Mouse (Mus musculus): Measurements from ENCODE around the gene Gm21885. TPM values are rescaled to one million over a fixed set of nuclear protein-coding genes. Genes with fewer than 3 reads are reported as not detected.
A peak's percentile ranks its signal among the peaks of the same experiment; 100 is the strongest.

Gene Gm21885
- total RNA-seq, 1 experiment from 2014 or later: 0.94 TPM

DNA sequence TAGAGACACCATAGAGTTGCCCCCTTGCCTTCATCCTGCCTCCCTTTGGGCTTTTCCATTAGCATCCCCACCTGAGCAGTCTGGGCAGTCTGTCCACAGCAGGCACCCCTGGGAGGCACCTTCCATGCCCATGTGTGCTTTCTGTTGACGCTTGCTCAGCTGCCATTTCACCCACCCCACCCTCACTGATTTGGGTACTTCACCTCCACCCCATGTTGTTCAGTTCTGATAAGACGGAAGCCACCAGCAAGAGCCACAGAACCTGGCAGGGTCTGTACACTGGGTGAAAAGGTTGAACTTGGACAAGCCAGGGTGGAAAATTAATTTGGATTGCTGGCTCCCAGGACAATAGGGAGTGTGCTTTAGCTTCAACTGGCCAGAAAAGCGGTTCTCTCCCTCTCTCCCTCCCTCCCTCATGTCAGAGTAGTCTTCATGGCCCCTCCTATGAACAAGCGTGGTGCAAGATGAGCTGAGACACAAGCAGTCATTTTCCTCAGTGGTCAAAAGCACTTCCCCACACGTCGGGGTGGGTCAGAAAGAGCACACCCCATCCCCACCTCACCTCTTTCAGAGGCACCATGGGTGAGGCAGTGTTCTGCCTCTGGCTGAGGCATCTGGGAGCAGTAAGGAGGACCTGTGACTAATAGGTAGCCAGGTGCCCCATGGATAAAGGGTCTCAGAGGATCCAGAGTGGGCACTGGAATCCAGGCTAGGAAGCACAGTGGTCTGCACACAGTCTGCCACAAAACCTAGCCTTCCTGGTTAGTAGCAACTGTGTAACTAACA, 19.9 kb upstream of the Gm21885 start:
- ATAC-seq (replicated peaks in 1 of 2; ENCODE audit: insufficient read depth in 1 of 2, low FRiP score in 2 of 2, low TSS enrichment in 1 of 2, low read depth in 1 of 2, poor library complexity in 2 of 2, severe bottlenecking in 2 of 2): no peak

- peak; percentile 50 to 59 for ATAC-seq (replicated peaks in 1 of 2; ENCODE audit: insufficient read depth in 1 of 2, low FRiP score in 2 of 2, low TSS enrichment in 1 of 2, low read depth in 1 of 2, poor library complexity in 2 of 2, severe bottlenecking in 2 of 2)
Measured at GRCm38 (mm10) chr11:94265134-94265785, 16.4 kb upstream of the Gm21885 start.

DNA sequence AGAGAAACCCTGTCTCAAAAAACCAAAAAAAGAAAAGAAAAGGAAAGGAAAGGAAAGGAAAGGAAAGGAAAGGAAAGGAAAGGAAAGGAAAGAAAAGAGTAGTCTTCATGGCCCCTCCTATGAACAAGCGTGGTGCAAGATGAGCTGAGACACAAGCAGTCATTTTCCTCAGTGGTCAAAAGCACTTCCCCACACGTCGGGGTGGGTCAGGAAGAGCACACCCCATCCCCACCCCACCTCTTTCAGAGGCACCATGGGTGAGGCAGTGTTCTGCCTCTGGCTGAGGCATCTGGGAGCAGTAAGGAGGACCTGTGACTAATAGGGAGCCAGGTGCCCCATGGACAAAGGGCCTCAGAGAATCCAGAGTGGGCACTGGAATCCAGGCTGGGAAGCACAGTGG, 15.5 kb upstream of the Gm21885 start:
- ATAC-seq (replicated peaks in 1 of 2; ENCODE audit: insufficient read depth in 1 of 2, low FRiP score in 2 of 2, low TSS enrichment in 1 of 2, low read depth in 1 of 2, poor library complexity in 2 of 2, severe bottlenecking in 2 of 2): 0 out of 4 replicates have a peak, but pooled peaks have one; percentile 17 to 22

GRCm38 (mm10) chr11:94268761-94269160, 12.9 kb upstream of the Gm21885 start:
- no peak for ATAC-seq (replicated peaks in 1 of 2; ENCODE audit: insufficient read depth in 1 of 2, low FRiP score in 2 of 2, low TSS enrichment in 1 of 2, low read depth in 1 of 2, poor library complexity in 2 of 2, severe bottlenecking in 2 of 2)

- no peak for ATAC-seq (replicated peaks in 1 of 2; ENCODE audit: insufficient read depth in 1 of 2, low FRiP score in 2 of 2, low TSS enrichment in 1 of 2, low read depth in 1 of 2, poor library complexity in 2 of 2, severe bottlenecking in 2 of 2)
Measured at GRCm38 (mm10) chr11:94269906-94270305, 11.8 kb upstream of the Gm21885 start.

DNA sequence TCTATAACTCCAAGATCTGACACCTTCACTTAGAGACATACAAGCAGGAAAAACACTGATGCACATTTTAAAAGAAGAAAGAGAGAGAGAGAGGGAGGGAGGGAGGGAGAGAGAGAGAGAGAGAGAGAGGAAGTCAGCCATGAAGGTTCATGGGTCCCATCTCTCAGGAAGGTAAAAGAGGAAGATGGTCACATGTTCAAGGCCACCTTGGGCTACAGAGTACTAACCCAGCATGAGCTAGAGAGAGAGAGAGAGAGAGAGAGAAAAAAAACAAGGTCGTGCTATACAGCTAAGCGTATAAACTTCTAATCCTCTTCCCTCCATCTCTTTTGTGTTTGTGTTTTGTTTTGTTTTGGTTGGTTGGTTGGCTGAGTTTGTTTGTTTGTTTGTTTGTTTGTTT, 10.7 kb upstream of the Gm21885 start:
- ATAC-seq (replicated peaks in 1 of 2; ENCODE audit: insufficient read depth in 1 of 2, low FRiP score in 2 of 2, low TSS enrichment in 1 of 2, low read depth in 1 of 2, poor library complexity in 2 of 2, severe bottlenecking in 2 of 2): no peak

DNA sequence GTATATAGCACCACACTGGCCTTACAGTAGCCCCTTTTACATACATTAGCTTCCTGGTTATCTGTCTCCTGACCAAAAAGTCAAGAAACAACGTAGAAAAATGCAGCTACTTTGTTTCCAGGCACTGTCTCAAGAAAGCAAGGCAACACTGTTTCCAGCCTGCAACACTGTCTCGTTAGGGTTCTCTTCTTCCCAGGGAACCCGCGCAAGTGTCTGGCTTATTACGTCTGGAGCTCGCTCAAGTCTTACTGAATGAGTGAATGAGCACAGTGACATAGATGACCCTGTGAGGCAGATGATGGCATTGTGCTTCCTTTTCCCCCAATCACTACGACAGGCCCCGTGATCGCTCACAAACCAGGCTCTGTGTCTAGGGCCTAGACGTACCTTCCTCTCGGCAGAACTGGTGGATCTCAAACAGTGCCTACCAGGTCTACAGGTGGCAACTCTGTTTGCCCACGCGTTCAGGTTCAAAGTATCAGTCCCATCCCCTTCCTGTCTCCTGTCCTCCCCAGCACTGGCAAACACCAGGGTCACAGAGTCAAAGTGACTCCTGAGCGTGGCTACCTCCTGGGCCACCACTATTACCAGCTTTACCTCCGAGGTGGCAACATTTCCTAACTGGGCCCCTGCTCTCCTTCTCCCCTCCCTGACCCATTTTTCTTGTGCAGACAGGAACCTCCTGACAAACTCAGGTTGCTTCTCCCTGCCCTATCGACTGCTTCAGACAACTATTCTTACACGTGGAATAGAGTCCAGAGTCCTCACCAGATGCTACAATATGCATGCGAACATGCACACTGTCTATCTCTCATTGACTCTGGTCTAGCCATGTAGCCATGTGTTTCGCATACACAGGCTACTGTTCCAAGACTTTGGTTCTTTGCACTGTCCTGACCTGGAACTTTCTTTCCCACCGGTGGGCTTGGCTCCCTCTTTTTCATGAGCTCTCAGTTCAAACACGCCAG, 8.4 kb upstream of the Gm21885 start:
- ATAC-seq (replicated peaks in 1 of 2; ENCODE audit: insufficient read depth in 1 of 2, low FRiP score in 2 of 2, low TSS enrichment in 1 of 2, low read depth in 1 of 2, poor library complexity in 2 of 2, severe bottlenecking in 2 of 2): no peak

DNA sequence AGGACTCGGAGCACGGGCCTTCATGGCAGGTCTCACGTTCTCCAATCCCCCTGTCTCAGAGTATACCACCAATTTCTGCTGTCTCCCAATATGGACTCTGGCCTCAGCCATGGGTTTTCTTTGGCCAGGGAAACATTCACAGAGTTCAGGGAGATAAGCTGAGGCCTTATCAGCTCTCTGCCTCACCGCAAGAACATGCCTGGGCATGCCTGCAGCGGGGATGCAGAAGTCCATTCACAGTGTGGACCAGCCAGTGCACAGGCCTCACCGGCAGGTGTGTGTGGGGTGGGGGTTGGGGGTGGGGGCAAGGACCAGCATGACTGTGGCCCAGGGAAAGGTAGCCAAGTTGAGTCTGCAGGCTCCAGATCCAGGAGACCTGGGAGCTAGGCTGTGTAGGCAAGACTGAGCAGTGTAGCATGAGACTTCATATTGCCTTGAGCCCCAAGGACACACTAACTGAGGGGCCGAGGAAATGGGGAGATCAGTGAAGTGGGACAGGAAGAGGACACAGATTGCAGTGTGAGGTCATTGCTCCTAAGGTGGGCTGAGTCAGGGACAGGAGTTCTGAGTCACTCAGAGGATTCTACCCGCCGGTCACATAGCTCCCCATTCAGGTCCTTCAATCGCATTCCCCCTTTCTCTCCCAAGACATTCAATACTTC, 7.3 kb upstream of the Gm21885 start:
- no peak for ATAC-seq (replicated peaks in 1 of 2; ENCODE audit: insufficient read depth in 1 of 2, low FRiP score in 2 of 2, low TSS enrichment in 1 of 2, low read depth in 1 of 2, poor library complexity in 2 of 2, severe bottlenecking in 2 of 2)

DNA sequence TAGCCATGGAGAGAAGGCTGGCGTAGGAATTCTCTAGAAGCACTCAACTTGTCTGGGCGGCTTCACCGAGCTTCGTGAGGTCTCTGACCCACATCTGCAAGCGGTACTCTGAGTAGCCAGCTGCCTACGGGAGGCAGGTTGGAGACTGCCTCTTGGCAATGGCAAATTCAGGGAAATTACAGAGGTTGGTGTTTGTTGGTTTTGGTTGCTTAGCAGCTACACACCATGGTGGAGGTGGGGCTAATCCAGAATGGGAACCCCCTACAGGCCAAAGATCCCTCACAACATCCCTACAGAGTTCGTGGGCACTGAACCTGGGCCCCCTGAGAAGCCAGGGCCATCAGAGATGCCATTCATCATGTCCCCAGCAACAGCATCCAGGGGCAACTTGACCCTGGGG, 6.4 kb upstream of the Gm21885 start:
- no peak for ATAC-seq (replicated peaks in 1 of 2; ENCODE audit: insufficient read depth in 1 of 2, low FRiP score in 2 of 2, low TSS enrichment in 1 of 2, low read depth in 1 of 2, poor library complexity in 2 of 2, severe bottlenecking in 2 of 2)

GRCm38 (mm10) chr11:94275686-94276085, 6.0 kb upstream of the Gm21885 start:
- ATAC-seq (replicated peaks in 1 of 2; ENCODE audit: insufficient read depth in 1 of 2, low FRiP score in 2 of 2, low TSS enrichment in 1 of 2, low read depth in 1 of 2, poor library complexity in 2 of 2, severe bottlenecking in 2 of 2): no peak

DNA sequence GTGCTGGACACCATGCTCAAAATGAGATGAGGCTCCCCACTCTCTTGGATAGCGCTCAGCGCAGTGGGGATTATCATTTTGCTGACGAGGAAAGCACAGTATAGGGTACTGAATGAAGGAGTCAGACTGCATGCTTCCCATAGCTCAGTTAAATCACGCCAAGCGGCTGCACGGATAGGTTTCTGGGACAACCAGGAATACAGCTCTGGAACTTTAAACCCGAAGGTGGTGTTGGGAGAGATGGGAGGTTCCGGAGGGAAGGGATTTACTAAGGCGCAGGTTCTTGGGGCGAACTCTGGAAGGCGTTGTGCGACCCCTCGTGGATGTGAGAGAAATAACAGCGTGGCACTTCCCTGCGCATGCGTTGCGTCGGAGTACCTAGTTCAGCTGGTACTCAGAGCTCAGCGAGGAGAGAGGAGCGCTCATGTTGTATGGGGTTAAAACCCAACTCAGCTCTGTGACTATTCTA, 4.8 kb upstream of the Gm21885 start:
- peak; percentile 85 to 88 for ATAC-seq (replicated peaks in 1 of 2; ENCODE audit: insufficient read depth in 1 of 2, low FRiP score in 2 of 2, low TSS enrichment in 1 of 2, low read depth in 1 of 2, poor library complexity in 2 of 2, severe bottlenecking in 2 of 2)

- no peak for ATAC-seq (replicated peaks in 1 of 2; ENCODE audit: insufficient read depth in 1 of 2, low FRiP score in 2 of 2, low TSS enrichment in 1 of 2, low read depth in 1 of 2, poor library complexity in 2 of 2, severe bottlenecking in 2 of 2)
Measured at GRCm38 (mm10) chr11:94282291-94282690, 618 bp downstream of the Gm21885 start.

DNA sequence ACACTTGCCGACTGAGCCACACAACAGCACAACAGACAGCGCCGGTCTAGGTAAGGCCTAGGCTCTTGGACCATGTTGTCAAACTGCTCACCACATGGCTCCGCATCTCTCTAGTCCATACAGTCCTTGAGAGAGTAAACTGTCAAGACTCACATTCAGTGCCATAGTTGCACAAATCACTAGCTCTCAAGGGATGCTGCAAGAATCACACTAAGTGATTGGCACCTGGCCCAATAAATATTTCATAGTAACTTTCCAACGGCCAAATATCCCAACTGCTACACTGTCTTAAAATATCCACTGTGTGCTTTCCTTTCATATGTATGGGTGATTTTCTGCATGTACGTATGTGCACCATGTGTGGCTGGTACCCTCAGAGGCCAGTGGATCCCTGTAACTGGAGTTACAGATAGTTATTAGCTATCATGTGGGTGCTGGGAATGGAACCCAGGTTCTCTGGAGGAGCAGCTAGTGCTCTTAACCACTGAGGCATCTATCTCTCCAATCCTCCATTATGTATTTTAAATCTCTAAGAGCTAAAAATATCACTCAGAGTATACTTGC, 1.9 kb downstream of the Gm21885 start:
- ATAC-seq (replicated peaks in 1 of 2; ENCODE audit: insufficient read depth in 1 of 2, low FRiP score in 2 of 2, low TSS enrichment in 1 of 2, low read depth in 1 of 2, poor library complexity in 2 of 2, severe bottlenecking in 2 of 2): no peak

- no peak for ATAC-seq (replicated peaks in 1 of 2; ENCODE audit: insufficient read depth in 1 of 2, low FRiP score in 2 of 2, low TSS enrichment in 1 of 2, low read depth in 1 of 2, poor library complexity in 2 of 2, severe bottlenecking in 2 of 2)
Measured at GRCm38 (mm10) chr11:94285886-94286574, 4.4 kb downstream of the Gm21885 start.

DNA sequence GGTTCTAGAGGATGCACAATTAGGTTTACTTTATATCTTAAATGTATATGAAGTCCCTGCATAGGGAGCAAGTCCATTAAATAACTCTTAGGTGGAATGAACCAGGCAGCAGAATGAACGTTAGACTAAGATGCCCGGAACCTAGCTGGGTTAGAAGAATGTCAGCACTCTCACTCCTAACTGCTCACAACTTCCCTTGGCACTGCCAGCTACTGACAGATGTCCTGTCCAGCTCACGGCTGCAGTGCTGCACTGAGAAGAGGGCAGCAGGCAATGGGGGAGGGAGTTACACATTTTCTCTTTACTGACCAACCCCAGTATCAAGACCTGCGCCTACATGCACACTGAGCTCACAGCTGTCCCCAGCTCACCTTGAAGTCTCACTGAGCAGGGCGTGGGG, 5.4 kb downstream of the Gm21885 start:
- no peak for ATAC-seq (replicated peaks in 1 of 2; ENCODE audit: insufficient read depth in 1 of 2, low FRiP score in 2 of 2, low TSS enrichment in 1 of 2, low read depth in 1 of 2, poor library complexity in 2 of 2, severe bottlenecking in 2 of 2)

GRCm38 (mm10) chr11:94290062-94290740, 8.5 kb downstream of the Gm21885 start:
- ATAC-seq (replicated peaks in 1 of 2; ENCODE audit: insufficient read depth in 1 of 2, low FRiP score in 2 of 2, low TSS enrichment in 1 of 2, low read depth in 1 of 2, poor library complexity in 2 of 2, severe bottlenecking in 2 of 2): 0 out of 4 replicates have a peak, but pooled peaks of 1 of the 2 experiments have one; percentile 29

Data from hematopoietic stem cell, adult 5-6 weeks (primary cell).